Mouse (Mus musculus): ENCODE data around the gene A930018P22Rik.

DNA sequence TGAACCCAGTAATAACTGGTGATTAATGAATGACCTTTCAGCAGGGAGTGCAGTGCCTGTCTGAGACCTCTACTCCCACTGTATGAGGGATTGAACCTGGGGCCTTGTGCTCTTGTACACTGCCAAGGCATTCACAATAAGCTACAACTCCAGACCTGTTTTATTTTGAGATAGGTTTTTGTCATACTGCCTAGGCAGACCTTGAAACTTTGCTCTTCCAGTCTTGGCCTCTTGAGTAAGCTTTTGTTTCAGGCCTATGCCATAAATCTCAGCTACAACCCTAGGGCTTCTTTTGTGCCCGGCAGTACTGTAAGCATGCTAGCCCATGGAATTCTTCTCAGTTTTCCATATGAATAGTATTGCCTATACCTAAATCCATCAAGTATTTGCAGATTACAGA, 3.5 kb upstream of the A930018P22Rik start:
- no peak for TF ChIP-seq CTCF (IDR thresholded peaks at IDR 0.05; ENCODE audit: low read depth)
- TF ChIP-seq EP300 (optimal IDR thresholded peaks at IDR 0.05): no peak
